Mouse (Mus musculus) right cerebral cortex, postnatal 4 days (tissue): Measurements from ENCODE around the gene Cript.
A peak's percentile ranks its signal among the peaks of the same experiment; 100 is the strongest.

Experiments
- DNase-seq: peaks from one replicate; pipeline ENCODE4 v3.0.0-alpha.2; 2022

Gene Cript

GRCm38 (mm10) chr17:87025269-87025949, at the start of gene Cript, which contains the start of gene Pigf:
Cript (plus strand) TSS chr17:87025550.
Pigf (minus strand) TSS chr17:87025406.
- DNase-seq, result peak; percentile 97

- DNase-seq, result no peak
These were observed 49.0 kb upstream of the Cript start for GRCm38 (mm10) chr17:86976387-86976786.

GRCm38 (mm10) chr17:86978496-86978895, 46.9 kb upstream of the Cript start:
- DNase-seq, result no peak

- DNase-seq, result no peak
These were observed 44.1 kb upstream of the Cript start for GRCm38 (mm10) chr17:86981205-86981604.

- DNase-seq, result no peak
These were observed 43.6 kb upstream of the Cript start for GRCm38 (mm10) chr17:86981701-86982100.

GRCm38 (mm10) chr17:86982497-86982896, 42.9 kb upstream of the Cript start:
- DNase-seq, result no peak

- no peak for DNase-seq
These were observed 38.8 kb upstream of the Cript start for GRCm38 (mm10) chr17:86986449-86987138.

- no peak for DNase-seq
These were observed 37.2 kb upstream of the Cript start for GRCm38 (mm10) chr17:86988161-86988560.

GRCm38 (mm10) chr17:86988601-86989184, 36.7 kb upstream of the Cript start:
- DNase-seq, result no peak

GRCm38 (mm10) chr17:86991306-86991705, 34.0 kb upstream of the Cript start:
- no peak for DNase-seq

GRCm38 (mm10) chr17:86997323-86997722, 28.0 kb upstream of the Cript start:
- no peak for DNase-seq

- DNase-seq, result no peak
These were observed 16.4 kb upstream of the Cript start for GRCm38 (mm10) chr17:87008950-87009349.

GRCm38 (mm10) chr17:87011301-87012019, 13.9 kb upstream of the Cript start:
- DNase-seq, result peak; percentile 65

GRCm38 (mm10) chr17:87019692-87020091, 5.7 kb upstream of the Cript start:
- no peak for DNase-seq

GRCm38 (mm10) chr17:87024491-87025242, 683 bp upstream of the Cript start:
- DNase-seq, result no peak

- peak; percentile 31 for DNase-seq
These were observed 11.1 kb downstream of the Cript start for GRCm38 (mm10) chr17:87036141-87037073.

GRCm38 (mm10) chr17:87038496-87038895, 13.1 kb downstream of the Cript start:
- DNase-seq, result no peak

GRCm38 (mm10) chr17:87041739-87042138, 16.4 kb downstream of the Cript start:
- DNase-seq, result peak; percentile 33

- peak; percentile 99 for DNase-seq
These were observed 19.0 kb downstream of the Cript start for GRCm38 (mm10) chr17:87044364-87044763.

- DNase-seq, result no peak
These were observed 19.4 kb downstream of the Cript start for GRCm38 (mm10) chr17:87044796-87045195.

GRCm38 (mm10) chr17:87049696-87050095, 24.3 kb downstream of the Cript start:
- DNase-seq, result no peak
